Mouse (Mus musculus) liver, embryonic 11.5 days (tissue): ENCODE data around the gene Rtn4rl1. TPM values are rescaled to one million over a fixed set of nuclear protein-coding genes. Genes with fewer than 3 reads are reported as not detected.

Experiments
- ATAC-seq: fragments of 200-750 bp; cut with Nextera tagmentation; replicated peaks from 2 replicates; pipeline ENCODE4 v1.8.0; 2017; ENCODE audit warnings: moderate number of reproducible peaks, mild to moderate bottlenecking, moderate TSS enrichment, moderate library complexity; ENCODE audit not compliant: low FRiP score
- DNase-seq: peaks from one replicate; pipeline ENCODE4 v3.0.0-alpha.2; 2017; ENCODE audit warnings: low spot score
- H3K27ac ChIP-seq: fragments of 300-500 bp; sonication (generic); 2 replicates; pipeline ENCODE4 v1.5.1; 2014; ENCODE audit warnings: mild to moderate bottlenecking, low read depth, low read length, control low read depth
- H3K27me3 ChIP-seq: fragments of 300-500 bp; sonication (generic); replicated peaks from 2 replicates; pipeline ENCODE4 v1.6.1; 2014; ENCODE audit warnings: low read length, mixed read lengths; ENCODE audit not compliant: control insufficient read depth, insufficient read depth
- H3K36me3 ChIP-seq: fragments of 300-500 bp; sonication (generic); 2 replicates; pipeline ENCODE4 v1.6.1; 2014; ENCODE audit warnings: mild to moderate bottlenecking, low read length, moderate library complexity, mixed read lengths; ENCODE audit not compliant: control insufficient read depth, insufficient read depth
- H3K4me1 ChIP-seq: fragments of 300-500 bp; sonication (generic); replicated peaks from 2 replicates; pipeline ENCODE4 v1.6.1; 2014; ENCODE audit warnings: low read length, mixed read lengths; ENCODE audit not compliant: control insufficient read depth, insufficient read depth
- H3K4me2 ChIP-seq: fragments of 300-500 bp; sonication (generic); 2 replicates; pipeline ENCODE4 v1.6.1; 2014; ENCODE audit warnings: mild to moderate bottlenecking, control low read depth, moderate library complexity
- H3K4me3 ChIP-seq: fragments of 300-500 bp; sonication (generic); 2 replicates; pipeline ENCODE4 v1.5.1; 2014; ENCODE audit warnings: low read depth, low read length, control low read depth
- H3K9ac ChIP-seq: fragments of 300-500 bp; sonication (generic); 2 replicates; pipeline ENCODE4 v1.6.1; 2014; ENCODE audit warnings: low read depth, low read length, control low read depth
- H3K9me3 ChIP-seq: fragments of 300-500 bp; sonication (generic); 2 replicates; pipeline ENCODE4 v1.6.1; 2016; ENCODE audit warnings: low read length, inconsistent platforms, mixed read lengths; ENCODE audit not compliant: control insufficient read depth
- WGBS: fragments of 180-500 bp; shearing (Covaris S2); extraction: QIAGEN DNeasy Blood & Tissue Kit; methylation state at CpG from one replicate; pipeline ENCODE4 v1.1.7; 2014; 5-methylcytosine and 5-hydroxymethylcytosine counted together
- polyA plus RNA-seq: library from polyadenylated mRNA; unstranded; fragments of >200 nt; fragmentation: Nextera tagmentation; extraction: Ambion mirVana; gene quantifications from 2 replicates; pipeline ENCODE4 v1.2.1, GENCODE M21; 2014

Gene Rtn4rl1
- polyA plus RNA-seq, 1 experiment from 2014 or later = 2.9 TPM

DNA sequence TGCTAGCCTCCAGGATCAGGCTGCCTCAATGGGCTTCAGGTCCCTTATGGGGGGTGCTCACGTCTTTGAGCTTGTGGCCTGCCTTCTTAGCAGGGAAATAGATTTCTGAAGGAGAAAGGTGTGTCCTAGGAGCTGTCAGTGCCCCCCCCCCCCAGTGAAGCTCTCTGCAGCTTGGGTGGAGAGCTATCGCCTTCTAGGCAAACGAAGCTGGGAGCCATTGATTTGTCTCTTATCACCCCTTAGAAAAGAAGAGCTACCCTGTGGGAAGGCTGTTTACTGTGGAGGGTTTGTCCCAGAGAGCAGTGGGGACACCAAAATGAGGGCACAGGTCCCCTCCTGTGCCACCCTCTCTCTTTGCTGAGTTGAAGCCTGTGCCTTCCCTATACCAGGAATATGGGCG, 16.5 kb downstream of the Rtn4rl1 start:
- Histone ChIP-seq H3K9me3 (no peaks in the 10 kb centered on the region), H3K27ac (peak overlapping the region; percentile 72), H3K9ac (peak overlapping the region; percentile 60), H3K4me1 (peaks cover 50% of the 10 kb centered on the region), H3K27me3 (0 out of 2 replicates have a peak, but pooled peaks cover 9% of the 10 kb centered on the region), H3K4me3 (no peak overlapping the region), H3K36me3 (no peaks in the 10 kb centered on the region), H3K4me2 (peak overlapping the region; percentile 51)
- WGBS = 46% methylated on average over 4 of the region's 4 CpGs
- ATAC-seq = peak; percentile 85
- no peak for DNase-seq

DNA sequence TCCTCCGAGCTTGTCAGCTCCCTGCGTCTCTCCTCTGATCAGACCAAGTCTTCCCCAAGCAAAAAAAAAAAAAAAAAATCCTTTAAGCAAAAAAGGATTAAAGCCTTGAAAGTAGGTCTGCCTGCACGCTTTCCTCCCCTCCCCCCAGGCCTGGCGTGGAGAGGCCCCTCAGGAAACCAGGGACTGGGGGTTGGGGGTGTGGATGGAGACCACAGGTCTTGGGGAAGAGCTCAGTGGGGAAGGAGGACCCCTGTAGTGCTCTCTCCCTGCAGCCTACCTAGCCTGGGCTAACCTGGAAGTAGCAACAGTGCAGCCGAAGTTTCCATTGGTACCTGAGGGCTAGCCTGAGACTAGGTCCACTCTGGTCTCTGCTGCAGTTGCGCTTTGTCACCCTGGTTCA, 17.2 kb downstream of the Rtn4rl1 start:
- H3K4me1 ChIP-seq = peaks cover 53% of the 10 kb centered on the region
- ATAC-seq (no peak), DNase-seq (no peak)
- H3K9ac ChIP-seq = peak overlapping the region; percentile 51
- 46% methylated on average over 6 of the region's 6 CpGs for WGBS
- no peaks in the 10 kb centered on the region for H3K9me3 ChIP-seq
- no peak overlapping the region for H3K4me3 ChIP-seq
- peak overlapping the region; percentile 30; the same call in 1 of the 2 replicates for H3K27ac ChIP-seq
- H3K27me3 ChIP-seq = 0 out of 2 replicates have a peak, but pooled peaks cover 13% of the 10 kb centered on the region
- no peaks in the 10 kb centered on the region for H3K36me3 ChIP-seq
- H3K4me2 ChIP-seq = peak overlapping the region; percentile 51; the same call in 1 of the 2 replicates

DNA sequence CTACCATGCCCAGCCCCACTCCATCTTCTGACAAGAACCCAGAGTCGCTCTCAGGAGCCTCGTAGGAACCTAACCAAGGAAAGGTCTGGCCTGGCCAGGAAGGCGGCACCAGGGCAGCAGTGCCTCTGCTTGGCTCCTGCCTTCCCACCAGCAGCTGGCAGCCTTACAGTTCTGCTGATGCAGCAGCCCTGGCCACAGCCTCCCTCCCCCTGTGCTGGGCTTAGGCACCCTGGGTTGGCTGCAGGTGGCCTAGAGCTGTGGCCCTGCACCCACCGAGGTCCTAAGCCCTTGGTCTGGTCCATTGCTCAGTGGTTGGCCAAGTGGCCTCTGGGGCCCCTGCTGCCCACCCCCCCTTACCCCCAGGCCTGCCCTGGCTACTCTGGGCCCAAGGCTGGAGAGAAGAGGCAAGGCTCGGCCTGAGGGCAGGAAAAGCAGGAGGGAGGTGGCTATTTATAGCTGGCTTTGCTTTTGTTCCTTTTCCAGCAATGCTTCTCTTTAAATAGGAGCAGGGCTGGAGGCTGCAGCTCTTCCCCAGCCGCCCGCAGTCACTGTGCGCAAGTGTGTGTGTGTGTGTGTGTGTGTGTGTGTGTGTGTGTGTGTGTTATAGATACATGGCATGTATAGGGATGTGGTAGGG, 18.6 kb downstream of the Rtn4rl1 start:
- WGBS = 62% methylated on average over 8 of the region's 8 CpGs
- H3K4me2 ChIP-seq = no peak overlapping the region; the same call in 1 of the 2 replicates
- peak overlapping the region; percentile 49; the same call in 1 of the 2 replicates for H3K27ac ChIP-seq
- H3K9ac ChIP-seq = no peak overlapping the region
- no peaks in the 10 kb centered on the region for H3K9me3 ChIP-seq
- no peaks in the 10 kb centered on the region for H3K36me3 ChIP-seq
- DNase-seq = no peak
- 0 out of 2 replicates have a peak, but pooled peaks cover 13% of the 10 kb centered on the region for H3K27me3 ChIP-seq
- no peak for ATAC-seq
- no peak overlapping the region for H3K4me3 ChIP-seq
- peaks cover 55% of the 10 kb centered on the region for H3K4me1 ChIP-seq

DNA sequence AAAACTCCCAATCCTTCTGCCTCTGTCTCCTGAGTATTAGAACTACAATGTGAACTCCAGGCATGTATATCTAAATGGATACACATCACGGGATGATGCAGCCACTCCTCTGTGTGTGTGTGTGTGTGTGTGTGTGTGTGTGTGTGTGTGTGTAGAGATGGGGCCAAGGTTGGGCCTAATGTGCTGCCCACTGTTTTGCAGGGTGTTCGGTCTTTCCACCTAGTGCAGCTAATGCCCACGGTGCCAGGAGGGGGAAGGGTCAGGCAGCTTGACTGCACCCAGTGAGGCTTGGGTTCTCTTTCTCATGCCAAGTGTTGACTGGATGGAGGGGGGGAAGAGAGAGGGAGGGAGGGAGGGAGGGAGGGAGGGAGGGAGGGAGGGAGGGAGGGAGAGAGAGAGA, 19.3 kb downstream of the Rtn4rl1 start:
- no peaks in the 10 kb centered on the region for H3K36me3 ChIP-seq
- 0 out of 2 replicates have a peak, but pooled peaks cover 13% of the 10 kb centered on the region for H3K27me3 ChIP-seq
- 55% methylated on average over 3 of the region's 3 CpGs for WGBS
- H3K9me3 ChIP-seq = no peaks in the 10 kb centered on the region
- no peak for DNase-seq
- ATAC-seq = no peak
- no peak overlapping the region for H3K9ac ChIP-seq
- no peak overlapping the region for H3K4me3 ChIP-seq
- H3K4me1 ChIP-seq = peaks cover 55% of the 10 kb centered on the region
- H3K27ac ChIP-seq = peak overlapping the region; percentile 34; the same call in 1 of the 2 replicates
- no peak overlapping the region for H3K4me2 ChIP-seq

DNA sequence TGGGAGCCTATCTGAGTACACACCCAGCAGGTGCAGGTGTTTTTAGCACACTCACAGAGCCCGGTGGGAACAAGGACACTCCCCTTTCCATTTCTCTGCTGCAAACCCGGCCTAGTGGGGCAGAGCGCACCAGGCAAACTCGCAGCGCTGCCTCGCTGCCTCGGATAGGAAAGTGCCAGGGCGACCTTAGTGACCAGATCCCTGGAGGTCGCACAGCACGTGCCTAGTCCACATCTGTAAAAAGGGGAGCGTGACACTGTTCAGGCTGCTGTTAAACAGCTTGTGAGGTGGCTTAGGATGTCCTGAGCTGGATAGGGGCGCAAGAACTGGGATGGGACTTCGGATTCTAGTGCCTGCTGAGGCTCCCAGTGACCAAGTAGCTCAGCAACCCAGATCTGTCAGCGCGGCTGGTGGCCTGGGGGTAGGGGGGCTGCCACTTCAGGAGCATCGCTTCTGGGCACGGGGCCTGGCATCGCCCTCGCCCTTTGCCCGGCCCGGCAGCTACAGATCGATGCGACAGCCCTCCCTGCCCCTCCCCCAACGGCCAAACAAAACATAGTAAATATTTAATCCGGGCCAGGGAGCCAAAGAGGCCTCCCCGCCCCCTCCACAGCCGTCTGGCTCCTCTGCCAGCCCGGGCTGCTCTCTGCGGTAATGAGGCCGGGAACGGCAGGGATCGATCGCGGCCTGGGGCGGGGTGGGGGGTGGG, 19.9 kb downstream of the Rtn4rl1 start:
- Histone ChIP-seq H3K27me3 (0 out of 2 replicates have a peak, but pooled peaks cover 13% of the 10 kb centered on the region), H3K27ac (peak overlapping the region; percentile 58), H3K4me1 (peaks cover 54% of the 10 kb centered on the region), H3K4me2 (peak overlapping the region; percentile 53), H3K9me3 (no peaks in the 10 kb centered on the region), H3K9ac (peak overlapping the region; percentile 38), H3K4me3 (peak overlapping the region; percentile 25), H3K36me3 (no peaks in the 10 kb centered on the region)
- ATAC-seq (peak; percentile 46), DNase-seq (peak; percentile 58)
- WGBS = 13% methylated on average over 35 of the region's 35 CpGs

DNA sequence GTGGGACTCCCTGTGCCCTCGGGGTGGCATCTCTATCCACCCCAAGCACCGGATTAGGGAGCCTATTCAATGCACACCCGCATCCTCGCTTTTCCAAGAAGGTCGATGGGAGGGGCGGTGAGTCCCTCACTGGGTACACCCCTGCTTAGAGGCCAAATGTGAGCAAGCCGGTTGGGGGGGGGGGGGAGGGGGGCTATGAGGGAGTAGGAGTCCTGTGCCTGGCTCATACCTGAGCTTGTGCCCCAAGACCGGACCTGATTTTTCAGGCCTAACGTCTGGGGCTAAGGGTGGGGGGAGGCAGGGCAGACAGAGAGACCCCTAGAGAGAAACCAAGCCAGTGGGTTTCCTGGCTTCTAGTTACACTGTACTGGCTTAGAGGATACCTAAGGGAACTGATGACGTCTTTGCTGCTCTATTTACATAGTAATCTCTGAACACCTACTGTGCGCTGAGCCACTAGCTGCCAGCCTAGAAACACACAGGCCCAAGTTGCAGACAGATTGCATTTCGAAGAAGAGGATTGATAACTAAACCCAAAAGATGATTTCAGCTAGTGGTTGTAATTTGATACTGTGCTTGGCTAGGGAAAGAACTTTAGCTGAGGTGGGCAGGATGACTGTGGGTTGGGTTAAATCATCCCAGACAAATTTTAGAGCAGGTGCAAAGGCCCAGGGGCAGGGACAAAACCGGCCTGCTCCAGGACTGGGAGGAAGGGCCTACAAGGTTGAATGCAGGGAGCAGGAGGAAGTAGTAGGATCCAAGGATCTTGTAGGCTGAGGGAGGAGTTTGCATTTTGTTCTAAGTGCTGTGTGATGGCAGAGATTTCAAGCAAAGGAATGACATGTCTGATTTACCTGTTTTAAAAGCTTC, 20.7 kb downstream of the Rtn4rl1 start:
- Histone ChIP-seq H3K4me2 (peak overlapping the region; percentile 53), H3K27ac (0 out of 2 replicates have a peak overlapping the region, but pooled peaks have one; percentile 5), H3K9ac (peak overlapping the region; percentile 38), H3K9me3 (no peaks in the 10 kb centered on the region), H3K4me3 (peak overlapping the region; percentile 25), H3K27me3 (0 out of 2 replicates have a peak, but pooled peaks cover 13% of the 10 kb centered on the region), H3K36me3 (no peaks in the 10 kb centered on the region), H3K4me1 (peaks cover 48% of the 10 kb centered on the region)
- 0 out of 2 replicates have a peak, but pooled peaks have one; percentile 8 for ATAC-seq
- 36% methylated on average over 13 of the region's 13 CpGs for WGBS
- DNase-seq = no peak

DNA sequence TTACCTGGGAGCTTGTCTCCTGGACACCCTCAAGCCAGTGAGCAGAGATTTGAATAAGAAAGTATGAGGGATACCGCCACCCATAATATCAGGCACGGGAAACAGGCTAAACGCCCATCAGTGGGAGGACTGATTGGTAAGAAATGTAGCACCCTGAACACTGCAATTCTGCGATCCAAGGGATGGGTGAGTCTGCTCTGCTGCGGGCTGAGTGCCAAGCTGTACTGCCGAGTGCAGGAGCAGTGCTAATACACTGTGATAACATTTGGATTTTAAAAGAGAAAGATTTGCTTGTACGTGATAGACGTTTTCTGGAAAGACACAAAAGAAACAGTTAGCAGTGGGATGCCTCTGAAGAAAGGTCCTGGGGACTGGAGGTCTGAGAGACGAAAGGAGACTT, 26.5 kb downstream of the Rtn4rl1 start:
- Histone ChIP-seq H3K4me1 (peaks cover 7% of the 10 kb centered on the region), H3K9ac (no peak overlapping the region), H3K9me3 (no peaks in the 10 kb centered on the region), H3K36me3 (no peaks in the 10 kb centered on the region), H3K4me2 (no peak overlapping the region), H3K4me3 (no peak overlapping the region), H3K27me3 (0 out of 2 replicates have a peak, but pooled peaks cover 4% of the 10 kb centered on the region), H3K27ac (no peak overlapping the region)
- DNase-seq (no peak), ATAC-seq (no peak)
- WGBS = 61% methylated on average over 9 of the region's 9 CpGs

DNA sequence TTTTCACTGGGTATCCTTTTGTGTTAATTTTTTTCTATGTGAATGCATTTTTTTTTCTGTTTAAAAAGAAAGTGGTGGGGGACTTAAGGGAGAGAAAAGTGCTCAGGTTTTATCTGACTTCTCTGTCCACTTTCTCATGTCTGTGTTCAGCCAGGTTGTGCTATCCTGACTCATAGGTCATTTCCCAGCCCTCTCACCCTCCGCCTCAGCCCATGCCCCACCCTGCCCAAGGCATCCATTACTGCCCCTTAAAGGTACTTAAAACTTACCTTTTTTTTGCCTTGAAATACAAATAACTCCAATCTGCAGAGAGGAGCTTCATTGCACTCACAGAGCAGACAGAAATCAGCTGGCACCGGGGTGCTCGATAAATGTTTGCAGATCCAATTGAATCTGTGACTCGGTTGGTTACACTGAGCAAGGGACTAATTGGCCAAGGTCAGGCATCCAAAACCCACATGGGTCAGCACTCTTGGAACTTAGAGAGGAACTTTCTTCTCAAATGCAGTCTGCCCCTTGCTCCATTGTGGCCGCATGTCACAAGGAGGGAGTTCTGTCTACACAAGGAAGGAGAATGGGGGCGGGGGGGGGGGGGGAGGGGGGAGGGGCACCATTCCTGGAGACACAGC, 27.0 kb downstream of the Rtn4rl1 start:
- Histone ChIP-seq H3K27ac (no peak overlapping the region), H3K9me3 (no peaks in the 10 kb centered on the region), H3K4me1 (peaks cover 3% of the 10 kb centered on the region), H3K4me3 (no peak overlapping the region), H3K27me3 (0 out of 2 replicates have a peak, but pooled peaks cover under 1% of the 10 kb centered on the region), H3K36me3 (no peaks in the 10 kb centered on the region), H3K9ac (no peak overlapping the region), H3K4me2 (no peak overlapping the region)
- no peak for DNase-seq
- ATAC-seq = no peak
- WGBS = 66% methylated on average over 5 of the region's 6 CpGs
